Mouse (Mus musculus): ENCODE data around the gene Olfr657. TPM values are rescaled to one million over a fixed set of nuclear protein-coding genes. Genes with fewer than 3 reads are reported as not detected.

Gene Olfr657
- total RNA-seq (2023): not detected

GRCm38 (mm10) chr7:104624494-104624893, at the start of gene Olfr657:
Gene Olfr657 (plus strand): TSS chr7:104624794.

GRCm38 (mm10) chr7:104577014-104577413, 47.6 kb upstream of the Olfr657 start, which contains the start of gene Olfr653:
Gene Olfr653 (plus strand): TSS chr7:104577314.

DNA sequence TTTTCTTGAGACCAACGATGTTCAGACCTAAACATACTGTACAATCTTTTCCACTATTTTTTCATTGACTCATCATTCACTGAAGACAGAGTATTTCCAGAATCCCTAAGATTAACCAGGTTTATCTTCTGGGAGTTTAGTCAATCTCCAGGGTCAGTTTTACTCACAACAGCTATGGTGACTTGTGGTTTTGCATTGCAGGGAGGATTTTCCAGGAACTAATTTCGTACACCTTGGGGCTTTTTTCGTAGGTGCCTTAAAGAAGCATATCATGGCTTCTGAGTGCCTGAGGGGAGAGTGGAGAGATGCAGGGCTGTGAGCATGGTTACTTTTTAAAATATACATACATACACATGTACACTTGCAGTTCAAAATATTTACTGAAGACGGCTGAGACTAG, 37.9 kb upstream of the Olfr657 start, which contains the start of gene Olfr654:
TSS of gene Olfr654 (plus strand) at position 301 of the 400 bp plus-strand sequence.

DNA sequence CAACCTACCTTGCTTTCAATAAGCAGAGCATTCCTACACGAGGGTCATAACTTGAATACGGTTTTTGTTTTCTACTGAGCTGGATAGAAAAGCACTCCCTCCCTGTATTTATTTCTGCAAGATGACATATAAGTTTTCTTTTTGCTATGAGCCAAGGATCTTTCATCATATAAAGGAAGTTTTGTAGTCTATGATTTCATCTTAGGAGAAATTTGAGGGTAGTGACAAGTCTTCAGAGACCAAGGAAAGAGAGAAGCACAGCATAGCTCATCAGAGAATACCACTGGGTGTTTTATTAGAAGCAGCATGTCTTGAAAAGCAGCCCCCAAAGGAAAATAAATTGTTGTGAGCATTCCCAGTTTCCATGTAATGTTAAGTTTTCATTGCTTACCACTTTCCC, 22.9 kb upstream of the Olfr657 start, which contains the start of gene Olfr655:
TSS of gene Olfr655 (minus strand) at position 101 of the 400 bp plus-strand sequence.

DNA sequence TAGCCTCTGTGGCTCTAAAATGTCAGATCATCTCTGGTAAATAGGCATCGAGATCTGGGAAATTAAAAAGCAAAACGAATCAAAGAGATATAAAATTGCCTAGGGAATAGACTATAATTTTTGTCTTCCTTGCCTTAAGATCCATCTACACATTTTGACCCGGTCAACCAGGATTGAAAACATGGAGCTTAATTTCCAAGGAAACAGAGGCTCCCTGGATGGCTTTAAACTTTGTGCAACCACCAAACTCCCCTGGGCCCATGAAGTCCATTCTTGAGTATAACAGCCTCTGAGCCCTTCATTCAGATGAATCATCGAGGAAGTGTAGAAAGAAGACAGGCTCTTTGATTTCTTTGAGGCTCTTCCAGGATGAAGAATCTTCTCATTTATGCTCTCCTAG, 10.9 kb upstream of the Olfr657 start, which contains the start of gene Olfr656:
TSS of gene Olfr656 (plus strand) at position 301 of the 400 bp plus-strand sequence.

DNA sequence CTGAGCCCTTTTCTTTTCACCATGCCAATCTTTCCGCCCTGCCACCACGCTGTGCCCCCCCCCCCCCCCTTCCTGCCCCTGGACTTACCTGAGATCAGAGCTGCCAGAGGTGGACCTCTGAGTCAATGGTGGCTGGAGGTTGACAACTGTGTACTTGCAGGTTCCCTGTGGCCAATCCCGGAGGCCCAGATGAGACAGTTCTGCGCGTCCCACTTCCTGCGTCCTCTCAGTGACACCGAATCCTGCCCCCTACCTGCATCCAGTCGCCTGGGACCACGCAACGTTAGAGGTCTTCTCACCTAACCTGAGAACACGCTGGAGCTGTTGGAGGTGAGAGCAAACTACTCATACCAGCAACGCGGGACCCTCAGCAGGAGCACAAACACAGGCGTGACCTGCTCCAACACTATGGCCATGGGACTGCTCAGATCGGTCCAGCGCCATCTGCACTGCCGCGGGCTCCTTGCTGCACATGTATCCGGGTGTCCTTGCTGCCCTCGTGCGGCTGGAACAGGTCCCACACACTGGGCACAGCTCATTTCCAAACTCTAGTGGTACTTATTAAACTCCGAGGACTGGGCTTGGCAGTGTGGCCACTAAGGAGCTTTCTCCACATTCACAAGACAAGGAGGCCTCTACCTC, 22.4 kb downstream of the Olfr657 start, which contains the start of gene Olfr658:
TSS of gene Olfr658 (minus strand) at position 465 of the 642 bp plus-strand sequence.

GRCm38 (mm10) chr7:104666453-104666852, 41.9 kb downstream of the Olfr657 start, which contains the start of gene Olfr659:
Gene Olfr659 (plus strand): TSS chr7:104666753.

DNA sequence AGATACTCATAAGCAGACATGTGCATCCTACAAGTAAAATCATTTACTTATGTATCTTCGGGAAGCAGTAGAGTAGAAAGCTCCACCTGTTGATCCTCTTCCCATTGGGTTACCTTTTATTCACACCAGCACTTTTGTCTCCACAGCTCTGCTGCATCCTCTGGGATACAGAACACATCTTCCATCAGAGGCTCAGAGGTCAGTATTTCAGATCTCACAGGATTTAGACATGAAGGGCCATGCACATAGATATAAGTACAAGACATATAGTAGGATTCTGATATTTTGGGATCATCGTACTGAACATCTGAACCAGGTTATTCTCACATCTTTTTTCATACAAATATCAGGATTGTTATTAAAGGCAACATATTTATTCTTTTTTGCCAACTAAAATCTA, 61.6 kb downstream of the Olfr657 start, which contains the start of gene Olfr661:
TSS of gene Olfr661 (plus strand) at position 301 of the 400 bp plus-strand sequence.

Other genes with a start within 250 kb of the Olfr657 start
- gene Trim30c, start 224.0 kb upstream of the Olfr657 start, total RNA-seq (2023): 0.76 TPM
- gene Trim30a, start 159.6 kb upstream of the Olfr657 start, total RNA-seq (2023): 61.9 TPM
- 12.1 TPM for gene Trim30d, start 116.9 kb upstream of the Olfr657 start, total RNA-seq (2023)
- not detected for gene Olfr651, start 74.7 kb upstream of the Olfr657 start, total RNA-seq (2023)
- gene Olfr652, start 63.9 kb upstream of the Olfr657 start, total RNA-seq (2023): not detected
- gene Olfr653, start 47.5 kb upstream of the Olfr657 start, total RNA-seq (2023): not detected
- gene Olfr654, start 37.8 kb upstream of the Olfr657 start, total RNA-seq (2023): not detected
- gene Olfr655, start 23.0 kb upstream of the Olfr657 start, total RNA-seq (2023): not detected
- not detected for gene Olfr656, start 10.8 kb upstream of the Olfr657 start, total RNA-seq (2023)
- 0.18 TPM for gene Olfr658, start 22.5 kb downstream of the Olfr657 start, total RNA-seq (2023)
- not detected for gene Olfr659, start 42.0 kb downstream of the Olfr657 start, total RNA-seq (2023)
- not detected for gene Olfr661, start 61.7 kb downstream of the Olfr657 start, total RNA-seq (2023)
- not detected for gene Usp17le, start 152.7 kb downstream of the Olfr657 start, total RNA-seq (2023)
- gene Usp17lb, start 217.8 kb downstream of the Olfr657 start, total RNA-seq (2023): not detected
- not detected for gene Usp17la, start 232.2 kb downstream of the Olfr657 start, total RNA-seq (2023)

Data from CD4-positive naive resting alpha-beta T cell, adult 76 days (primary cell).